Mouse (Mus musculus) megakaryocyte, embryonic 14.5 days (primary cell): ENCODE measurements at regions not wholly inside any gene's neighbourhood (a gene's known extent, or its start where the extent isn't known, plus 50 kb on each side); places are given as distances from the start of the nearest gene placed in this dataset.

Source experiments
- FLI1 ChIP-seq: IDR thresholded peaks from 2 replicates; pipeline ENCODE4 v1.6.1; 2012; ENCODE audit warnings: low read length, inconsistent platforms, mixed read lengths
- GATA1 ChIP-seq: IDR thresholded peaks from 3 replicates; pipeline ENCODE4 v1.6.1; 2012; ENCODE audit warnings: mixed read lengths, low read length, inconsistent platforms, borderline replicate concordance

DNA sequence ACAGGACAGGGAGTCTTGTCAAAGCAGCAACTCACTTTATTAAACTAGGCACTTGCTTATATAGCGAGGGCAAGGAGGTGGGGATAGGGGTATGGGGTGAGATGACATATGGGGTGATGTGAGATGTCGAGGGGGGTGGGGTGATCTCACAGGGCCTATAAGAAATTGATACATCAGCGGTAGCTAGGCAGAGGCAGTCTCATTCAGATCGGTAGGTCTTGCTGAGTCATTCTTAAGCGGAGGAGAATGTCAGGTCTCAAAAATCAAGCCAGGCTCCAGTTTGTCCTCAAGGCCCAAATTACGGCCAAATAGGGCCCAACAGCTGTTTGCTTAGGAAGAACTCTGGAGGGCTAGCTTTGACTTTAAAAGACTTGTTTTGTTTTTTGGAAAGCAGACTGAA is 60.7 kb upstream of the Peli1 start:
- TF ChIP-seq GATA1 (no peak), FLI1 (no peak)
